Mouse (Mus musculus) ES-E14 (cell line): ENCODE results near the gene Itpk1. TPM values are rescaled to one million over a fixed set of nuclear protein-coding genes. Genes with fewer than 3 reads are reported as not detected.

Experiments used
- DNase-seq: peaks from one replicate; pipeline ENCODE4 v3.0.0-alpha.2; 2013; ENCODE audit warnings: low read depth, low spot score
- H3K27ac ChIP-seq: 2 replicates; pipeline ENCODE4 v1.5.1; 2012; ENCODE audit warnings: low read depth, mild to moderate bottlenecking, low read length, moderate library complexity, mixed read lengths; ENCODE audit not compliant: poor library complexity, insufficient read depth, severe bottlenecking
- H3K36me3 ChIP-seq: 2 replicates; pipeline ENCODE4 v1.6.1; 2012; ENCODE audit warnings: mild to moderate bottlenecking, low read length, moderate library complexity, mixed read lengths; ENCODE audit not compliant: control insufficient read depth, poor library complexity, insufficient read depth, severe bottlenecking
- H3K4me1 ChIP-seq, 2 experiments: fragments of 150-350 bp in 1 of 2; sonication (generic) in 1 of 2; 2 replicates each; pipeline ENCODE4 v1.6.1; 2012; ENCODE audit warnings: low read length in 2 of 2, mild to moderate bottlenecking in 1 of 2, mixed read lengths in 1 of 2; ENCODE audit not compliant: control insufficient read depth in 2 of 2, insufficient read depth in 2 of 2, poor library complexity in 1 of 2
- H3K4me3 ChIP-seq, 2 experiments: fragments of 150-350 bp in 1 of 2; sonication (generic) in 1 of 2; 2 replicates each; pipeline ENCODE4 v1.5.1; 2012; ENCODE audit warnings: low read length in 2 of 2, low read depth in 1 of 2, mild to moderate bottlenecking in 1 of 2, mixed read lengths in 1 of 2; ENCODE audit not compliant: insufficient read depth in 1 of 2, poor library complexity in 1 of 2, severe bottlenecking in 1 of 2
- H3K9ac ChIP-seq: 2 replicates; pipeline ENCODE4 v1.6.1; 2012; ENCODE audit warnings: low read depth, mild to moderate bottlenecking, low read length, mixed read lengths; ENCODE audit not compliant: poor library complexity, insufficient read depth, severe bottlenecking
- H3K9me3 ChIP-seq: fragments of 150-350 bp; sonication (generic); 2 replicates; pipeline ENCODE4 v1.6.1; 2012; ENCODE audit warnings: low read depth, mild to moderate bottlenecking, low read length; ENCODE audit not compliant: control insufficient read depth, insufficient read depth
- CHD2 ChIP-seq: IDR thresholded peaks from 2 replicates; pipeline ENCODE4 v1.6.1; 2014; ENCODE audit warnings: mild to moderate bottlenecking, low read depth, low read length, inconsistent platforms
- HCFC1 ChIP-seq: IDR thresholded peaks from 2 replicates; pipeline ENCODE4 v1.6.1; 2012; ENCODE audit warnings: low read length, inconsistent platforms, borderline replicate concordance; ENCODE audit not compliant: insufficient read depth
- MAFK ChIP-seq: IDR thresholded peaks from 2 replicates; pipeline ENCODE4 v1.6.1; 2014; ENCODE audit warnings: mild to moderate bottlenecking, low read depth, low read length, inconsistent platforms; ENCODE audit not compliant: insufficient read depth
- ZC3H11A ChIP-seq: IDR thresholded peaks from 2 replicates; pipeline ENCODE4 v1.6.1; 2012; ENCODE audit warnings: low read depth, mild to moderate bottlenecking, inconsistent platforms, low read length, borderline replicate concordance
- ZNF384 ChIP-seq: IDR thresholded peaks from 2 replicates; pipeline ENCODE4 v1.6.1; 2012; ENCODE audit warnings: low read depth, low read length, inconsistent platforms
- in situ Hi-C, 2 experiments: fragments of 600-800 bp; cut with MboI; formaldehyde crosslinking; loops; one replicate each; pipeline ENCODE4 v1.15.1; 2025; ENCODE audit warnings: low sequenced_read_pairs in 2 of 2, inconsistent platforms in 1 of 2; ENCODE audit not compliant: unreplicated experiment in 2 of 2
- total RNA-seq: library from RNA; depleted of rRNA; stranded (reverse); fragments of 300-350 nt; gene quantifications from 2 replicates; pipeline ENCODE4 v1.2.3, GENCODE M21; 2012

Itpk1 gene
- total RNA-seq, 1 experiment = 33.1 TPM

DNA sequence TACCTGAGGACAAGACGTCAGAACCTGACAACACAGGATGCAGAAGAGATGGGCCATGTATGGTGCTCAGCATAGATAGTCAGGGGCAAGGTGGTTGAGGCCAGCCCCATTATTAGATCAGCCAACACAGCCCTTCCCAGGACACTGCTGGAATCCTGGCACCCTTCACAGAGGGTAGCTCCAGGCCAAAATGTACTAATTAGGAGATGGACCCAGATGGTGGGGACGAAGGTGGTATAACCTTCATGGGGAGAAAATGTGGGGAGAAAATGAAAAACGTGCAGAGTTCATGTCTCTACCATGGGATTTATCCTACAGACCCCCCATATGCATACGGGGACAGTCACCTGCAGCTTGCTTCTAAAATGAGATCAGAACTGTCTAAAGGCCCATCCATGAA is 91.3 kb downstream of the Itpk1 start:
- no peak overlapping the region for H3K9ac ChIP-seq
- in situ Hi-C loops = no loop called here
- H3K4me1 ChIP-seq = peaks cover 2 to 3% of the 10 kb centered on the region in 2 experiments; a peak in 3 of 4 replicates
- TF ChIP-seq HCFC1 (no peak), ZC3H11A (no peak), MAFK (no peak), ZNF384 (no peak), CHD2 (no peak)
- DNase-seq = no peak
- H3K36me3 ChIP-seq = peaks cover 13% of the 10 kb centered on the region; the same call in 1 of the 2 replicates
- H3K9me3 ChIP-seq = no peaks in the 10 kb centered on the region
- no peak overlapping the region for H3K27ac ChIP-seq
- H3K4me3 ChIP-seq = no peak overlapping the region

DNA sequence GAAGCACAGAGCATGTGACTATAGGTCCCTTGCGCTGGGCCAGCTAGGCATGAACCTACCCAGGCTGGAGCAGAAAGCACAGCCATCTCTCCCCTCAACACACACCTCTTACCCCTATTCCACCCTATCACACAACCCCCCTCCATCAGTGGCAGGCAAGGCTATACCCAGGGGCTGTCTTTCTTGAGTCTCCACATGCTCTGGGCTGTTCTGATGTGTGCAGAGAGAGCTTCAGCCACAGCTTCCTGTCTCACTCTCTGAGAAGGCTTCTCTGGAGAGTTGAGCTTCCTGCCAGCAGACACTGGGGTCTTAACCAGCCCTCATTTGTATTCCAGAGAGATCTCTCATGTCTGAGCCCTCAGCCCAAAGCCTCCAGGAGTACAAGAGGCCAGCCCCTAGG is 92.3 kb downstream of the Itpk1 start:
- TF ChIP-seq ZNF384 (no peak), CHD2 (no peak), HCFC1 (no peak), ZC3H11A (no peak), MAFK (no peak)

DNA sequence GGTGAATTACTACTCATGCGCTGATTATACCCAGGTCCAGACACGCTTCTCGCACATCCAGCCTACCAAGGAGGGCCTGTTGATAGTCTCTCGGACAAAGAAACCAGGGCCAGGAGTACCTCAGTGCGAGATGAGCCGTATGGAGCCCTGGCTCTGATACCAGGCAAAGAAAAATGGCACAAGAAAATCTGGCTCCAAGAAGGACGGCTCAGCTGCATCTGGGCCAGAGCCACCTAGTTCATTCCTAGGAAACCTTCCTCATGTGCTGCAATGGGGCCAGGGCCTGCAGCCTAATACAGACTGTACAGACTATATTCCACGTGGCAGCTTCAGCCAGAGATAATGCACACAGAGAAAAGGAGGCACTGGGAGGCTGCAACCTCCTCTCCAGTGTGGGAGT is 93.8 kb downstream of the Itpk1 start:
- DNase-seq = no peak
- TF ChIP-seq HCFC1 (no peak), MAFK (no peak), CHD2 (no peak), ZC3H11A (no peak), ZNF384 (no peak)
- H3K36me3 ChIP-seq = peaks cover 16% of the 10 kb centered on the region
- in situ Hi-C loops = no loop called here
- H3K4me1 ChIP-seq = peaks cover 8 to 14% of the 10 kb centered on the region in 2 experiments; a peak in 2 of 4 replicates
- no peak overlapping the region for H3K9ac ChIP-seq
- H3K4me3 ChIP-seq = no peak overlapping the region
- H3K9me3 ChIP-seq = no peaks in the 10 kb centered on the region
- no peak overlapping the region for H3K27ac ChIP-seq

More for the DNA sequence above, 92.3 kb downstream of the Itpk1 start:
- H3K27ac ChIP-seq = no peak overlapping the region
- peaks cover 5 to 11% of the 10 kb centered on the region in 2 experiments; a peak in 2 of 4 replicates for H3K4me1 ChIP-seq
- no peak for DNase-seq
- H3K9ac ChIP-seq = no peak overlapping the region
- no peaks in the 10 kb centered on the region for H3K9me3 ChIP-seq
- H3K4me3 ChIP-seq = no peak overlapping the region
- in situ Hi-C loops = no loop called here
- H3K36me3 ChIP-seq = peaks cover 12% of the 10 kb centered on the region; the same call in 1 of the 2 replicates

DNA sequence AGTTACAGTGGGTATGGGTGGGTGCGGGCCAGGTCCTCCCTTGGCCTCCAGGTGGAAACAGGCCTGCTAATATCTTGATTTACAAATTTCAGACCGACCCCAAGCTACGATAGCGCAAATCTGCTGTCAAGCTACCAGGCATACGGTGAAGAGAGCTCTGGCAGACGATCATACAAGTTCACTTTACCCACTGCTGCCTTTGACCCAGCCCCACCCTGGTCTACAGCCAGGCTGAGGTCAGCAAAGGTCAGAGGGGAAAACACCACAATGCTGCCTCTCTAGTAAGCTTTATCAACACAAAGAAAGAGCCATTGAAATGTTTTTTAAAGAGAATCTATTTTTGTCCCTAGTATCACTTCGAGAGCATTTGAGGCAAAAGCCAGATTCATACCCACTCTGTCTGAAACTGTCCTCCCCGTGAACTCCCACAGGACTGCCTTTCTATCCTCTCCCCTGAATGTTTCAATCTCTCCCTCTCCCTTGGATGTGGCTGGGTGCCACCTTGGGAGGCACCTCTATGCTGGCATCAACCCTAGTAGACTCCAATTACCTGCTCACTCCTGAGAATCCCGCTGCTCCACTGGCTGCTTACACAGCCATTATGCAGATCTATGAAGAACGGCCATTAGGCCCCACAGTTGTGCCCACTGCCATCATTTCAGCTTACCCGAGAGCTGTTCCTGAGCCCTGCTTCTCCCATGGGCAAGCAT is 96.8 kb downstream of the Itpk1 start:
- in situ Hi-C loops = no loop called here
- no peaks in the 10 kb centered on the region for H3K9me3 ChIP-seq

More for the DNA sequence above, 96.8 kb downstream of the Itpk1 start:
- H3K4me1 ChIP-seq = peaks cover 8 to 14% of the 10 kb centered on the region in 2 experiments; a peak in 2 of 4 replicates
- H3K27ac ChIP-seq = peak overlapping the region; percentile 40; the same call in 1 of the 2 replicates
- H3K36me3 ChIP-seq = peaks cover 25% of the 10 kb centered on the region
- H3K4me3 ChIP-seq = no peak overlapping the region
- DNase-seq = no peak
- TF ChIP-seq MAFK (no peak), ZNF384 (no peak), ZC3H11A (no peak), HCFC1 (no peak), CHD2 (no peak)
- no peak overlapping the region for H3K9ac ChIP-seq
